Mouse (Mus musculus): Measurements from ENCODE around the gene Olfr1219.

DNA sequence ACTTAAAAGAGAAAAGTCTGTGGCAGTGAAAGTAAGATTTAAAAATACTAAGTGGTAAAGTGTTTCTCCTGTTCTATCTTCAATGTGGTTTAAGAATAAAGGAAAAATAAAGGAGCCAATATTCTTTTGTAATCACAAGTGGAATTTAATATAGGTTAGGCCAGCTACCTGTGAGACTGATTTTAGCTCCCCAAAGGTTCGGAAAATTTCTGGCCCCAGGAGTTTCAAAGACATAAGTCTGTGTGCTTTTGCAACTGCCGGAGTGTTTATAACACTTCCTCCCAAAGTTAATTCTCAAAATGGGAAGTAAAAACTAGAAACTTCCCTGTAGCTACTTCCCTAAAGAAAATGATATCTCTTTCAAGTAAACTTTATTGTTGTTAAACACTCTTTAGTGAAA lies 33.9 kb upstream of the Olfr1219 start, which contains the start of gene Olfr1221:
- no peak for TF ChIP-seq CTCF (conservative IDR thresholded peaks at IDR 0.05; ENCODE audit: low read length)
- TF ChIP-seq NANOG (IDR thresholded peaks at IDR 0.05; ENCODE audit: borderline replicate concordance, low read length): no peak
- TF ChIP-seq POU5F1 (IDR thresholded peaks at IDR 0.05; ENCODE audit: borderline replicate concordance, low read length): no peak

Measured in E14TG2a.4 (cell line).